Mouse (Mus musculus) T-cell, adult 2 months (primary cell): ENCODE measurements around the gene Cltrn.

ENCODE experiments used
- DNase-seq: peaks from one replicate; pipeline ENCODE4 v3.0.0; 2022; ENCODE audit warnings: low spot score

The Cltrn gene

DNA sequence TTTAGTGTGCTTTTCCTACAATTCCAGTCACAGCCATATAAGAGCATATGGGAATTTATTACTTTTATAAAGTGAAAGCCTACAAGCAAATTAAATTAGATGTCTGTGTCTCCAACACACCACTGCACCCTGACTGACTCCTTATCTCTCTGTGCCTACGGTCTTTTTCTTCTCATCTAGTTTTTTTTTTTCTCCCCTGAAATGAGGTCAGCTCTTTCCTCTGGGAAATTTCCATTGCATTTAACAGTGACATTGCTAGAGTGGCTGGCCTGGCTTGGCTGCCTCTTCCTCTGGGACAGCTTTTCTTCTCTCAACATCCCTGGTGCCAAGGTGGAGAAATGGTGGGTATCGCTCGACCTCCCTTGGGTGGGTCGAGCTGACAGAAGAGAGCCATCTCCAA lies at the start of gene Cltrn:
Cltrn (plus strand) TSS at position 249 of the 400 bp plus-strand sequence.
- DNase-seq: no peak

DNA sequence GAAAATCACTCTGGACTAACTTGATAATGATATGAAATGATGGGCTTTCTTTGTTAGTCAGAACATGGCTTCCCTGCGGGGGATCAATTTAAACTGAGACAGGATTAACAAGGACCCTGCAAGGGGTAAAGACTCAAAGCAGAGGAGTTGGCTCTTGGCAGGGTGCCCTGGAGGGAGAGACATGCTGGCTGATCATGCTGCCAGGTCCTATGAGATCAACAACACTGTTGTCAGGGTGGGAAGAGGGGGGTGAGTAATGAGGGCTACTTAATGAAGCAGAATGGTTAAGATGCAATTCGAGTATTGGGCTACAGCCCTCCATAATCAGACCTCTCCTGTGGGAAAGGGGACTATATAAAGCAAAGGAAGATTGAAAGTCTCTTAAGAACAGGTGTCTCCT lies 49.7 kb upstream of the Cltrn start:
- DNase-seq: no peak

DNA sequence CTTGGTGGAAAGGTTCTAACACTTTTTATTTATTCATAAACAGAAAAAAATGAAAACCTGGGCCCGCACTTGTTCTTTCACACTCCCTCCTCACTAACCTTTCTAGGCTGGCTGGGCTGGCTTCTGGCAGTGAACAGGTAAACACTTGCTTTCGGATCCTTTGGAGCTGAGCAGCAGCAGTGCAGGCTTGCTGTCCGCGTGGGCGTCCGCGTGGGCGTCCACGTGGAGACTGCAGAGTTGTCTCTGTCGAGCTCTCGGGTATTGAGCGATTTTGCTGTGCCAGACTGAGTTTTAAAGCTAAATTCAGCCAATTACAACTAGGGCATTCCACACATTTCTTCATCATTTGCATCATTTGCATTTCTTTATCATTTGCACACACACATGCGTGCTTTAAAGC lies 46.6 kb upstream of the Cltrn start:
- no peak for DNase-seq

DNA sequence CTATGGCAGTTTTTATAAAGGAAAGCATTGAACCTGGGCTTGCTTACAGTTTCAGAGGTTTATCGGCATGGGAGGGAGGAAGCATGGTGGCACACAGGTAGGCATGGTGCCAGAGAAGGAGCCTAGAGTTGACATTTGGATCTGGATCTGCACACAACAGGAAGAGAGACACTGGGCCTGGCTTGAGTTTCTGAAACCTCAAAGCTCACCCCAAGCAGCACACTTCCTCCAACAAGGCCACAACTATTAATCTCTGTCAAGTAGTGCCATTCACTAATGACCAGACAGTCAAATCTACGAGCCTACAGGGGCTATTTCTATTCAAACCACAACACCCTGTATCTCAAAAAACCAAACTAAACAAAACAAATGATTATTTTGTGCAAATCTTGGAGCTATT lies 41.9 kb upstream of the Cltrn start:
- no peak for DNase-seq

DNA sequence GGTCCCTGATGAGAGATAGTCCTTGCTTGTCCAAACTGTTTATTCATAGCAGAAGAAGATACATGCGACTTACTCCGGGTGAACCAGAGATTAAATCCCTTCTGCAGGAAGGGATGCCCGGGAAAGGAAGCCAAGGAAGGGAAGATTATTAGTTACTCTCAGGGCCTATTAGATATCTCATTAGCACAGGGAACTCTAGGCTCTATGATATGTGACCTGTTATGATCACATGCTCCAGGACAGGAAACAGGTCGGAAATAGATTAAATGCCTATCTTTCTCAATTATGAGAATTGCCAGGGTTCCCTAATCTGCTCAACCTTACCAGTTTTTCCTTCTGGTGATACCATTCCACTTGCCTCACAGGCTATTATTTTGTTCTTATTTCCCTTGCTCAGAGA lies 32.9 kb upstream of the Cltrn start:
- no peak for DNase-seq

DNA sequence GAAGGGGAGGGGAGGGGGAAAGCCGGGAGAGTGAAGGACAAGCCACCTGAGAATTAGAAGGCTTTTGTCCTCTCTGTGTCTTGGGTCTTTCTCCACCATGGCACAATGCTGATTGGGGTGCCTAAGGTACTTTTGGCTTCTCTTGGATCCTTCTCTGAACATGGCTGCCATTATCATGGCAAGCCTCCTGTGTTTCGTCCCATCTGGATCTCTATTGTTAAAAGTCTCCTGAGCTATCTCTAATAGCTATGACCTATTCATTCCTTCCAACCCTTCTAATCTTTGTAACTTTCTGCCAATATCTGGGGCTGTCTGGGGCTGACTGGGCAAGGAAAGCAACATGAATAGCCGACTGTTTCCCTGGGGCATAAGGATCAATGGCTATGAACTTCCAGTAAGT lies 30.1 kb upstream of the Cltrn start:
- no peak for DNase-seq

DNA sequence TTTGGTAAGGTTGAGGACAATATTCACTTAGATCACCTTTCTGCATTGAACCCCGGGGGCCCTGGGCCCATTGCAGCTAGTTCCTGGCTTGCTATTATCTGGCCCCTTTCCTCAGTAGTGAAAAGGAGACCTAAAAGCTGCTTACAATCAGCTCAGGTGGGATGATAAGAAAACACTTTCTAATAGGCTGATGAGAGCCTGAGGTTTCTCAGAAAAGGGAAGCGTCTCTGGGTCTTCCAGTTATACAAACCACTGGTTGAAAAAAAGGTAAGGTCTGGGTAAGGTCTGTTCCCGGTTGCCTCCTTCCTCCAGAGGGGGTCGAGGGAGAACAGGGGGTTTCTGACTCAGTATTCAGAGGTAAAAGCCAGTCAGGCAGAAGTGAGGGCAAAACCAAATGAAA lies 29.6 kb upstream of the Cltrn start:
- no peak for DNase-seq

DNA sequence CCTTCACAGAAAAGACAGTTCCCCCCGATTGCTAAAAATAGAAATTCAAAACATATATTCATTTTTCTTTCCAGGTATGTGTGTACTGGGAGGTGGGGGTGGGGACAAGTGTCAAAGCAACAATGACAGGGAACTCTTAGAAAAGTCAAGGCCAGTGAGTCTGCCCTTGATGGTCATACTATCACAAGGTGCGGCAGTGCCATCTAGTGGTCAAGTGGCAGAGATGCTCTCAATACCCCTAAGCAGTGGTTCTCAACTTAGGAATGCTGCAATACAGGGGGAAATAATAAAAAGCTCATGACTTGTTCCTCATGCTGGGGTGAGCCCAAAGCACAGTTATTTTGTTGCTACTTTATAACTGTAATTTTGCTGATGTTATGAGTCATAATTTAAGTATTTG lies 22.4 kb upstream of the Cltrn start:
- peak; percentile 48 for DNase-seq

DNA sequence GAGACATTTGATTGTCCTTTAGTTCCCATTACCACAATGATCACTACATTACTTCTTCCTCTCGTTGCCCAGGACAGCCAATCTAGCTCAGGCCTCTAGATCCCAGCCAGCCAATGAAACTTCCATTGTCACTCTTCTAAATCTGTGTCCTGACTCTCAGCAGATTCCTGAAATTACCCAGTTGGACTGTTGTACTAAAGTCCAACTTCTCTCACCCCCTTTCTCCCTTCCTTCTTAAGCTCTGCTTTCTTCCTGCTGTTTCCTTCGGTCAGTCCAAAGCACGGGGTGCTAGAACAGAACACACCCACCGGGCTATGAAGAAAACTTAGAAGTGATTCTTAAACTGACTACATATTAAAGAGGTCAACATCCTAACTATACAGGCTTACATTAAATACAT lies 19.7 kb upstream of the Cltrn start:
- no peak for DNase-seq

DNA sequence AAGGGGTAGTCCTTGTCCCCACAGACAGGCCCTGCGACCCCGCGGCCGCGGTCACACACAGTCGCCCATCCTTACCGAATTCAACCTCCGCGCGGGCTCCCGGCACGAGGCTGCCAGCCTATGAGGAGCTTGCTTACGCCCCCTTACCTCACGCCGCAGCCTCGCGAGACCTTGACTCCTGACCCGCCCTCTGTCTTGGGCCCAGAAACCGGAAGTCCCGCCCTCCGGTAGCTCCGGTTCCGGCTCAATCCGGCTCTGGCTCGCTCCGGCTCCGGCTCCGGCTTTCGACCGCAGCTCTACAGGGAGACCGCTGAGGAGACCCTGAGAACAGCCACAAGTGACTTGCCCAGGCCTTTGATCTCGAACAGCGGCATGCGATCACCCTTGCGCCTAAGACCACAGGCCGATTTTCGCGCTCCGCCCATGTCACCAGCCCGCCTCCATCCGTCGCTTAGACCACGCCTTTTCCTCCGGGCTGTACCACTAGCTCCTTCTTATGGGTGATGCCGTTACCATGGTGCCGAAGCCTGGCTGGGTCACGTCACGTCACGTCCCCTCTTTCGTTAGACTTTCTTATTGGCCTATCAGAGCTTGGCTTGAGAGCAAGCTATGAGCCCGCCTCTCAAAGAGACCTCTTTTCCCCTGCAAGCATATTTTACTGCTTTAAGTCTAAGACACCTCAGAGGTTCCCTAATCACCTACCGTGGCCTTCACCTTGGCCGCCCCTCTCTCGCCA lies 12.4 kb upstream of the Cltrn start, which contains the start of gene Siah1b:
Siah1b (minus strand) TSS at position 454 of the 736 bp plus-strand sequence.
- peak; percentile 91 for DNase-seq

DNA sequence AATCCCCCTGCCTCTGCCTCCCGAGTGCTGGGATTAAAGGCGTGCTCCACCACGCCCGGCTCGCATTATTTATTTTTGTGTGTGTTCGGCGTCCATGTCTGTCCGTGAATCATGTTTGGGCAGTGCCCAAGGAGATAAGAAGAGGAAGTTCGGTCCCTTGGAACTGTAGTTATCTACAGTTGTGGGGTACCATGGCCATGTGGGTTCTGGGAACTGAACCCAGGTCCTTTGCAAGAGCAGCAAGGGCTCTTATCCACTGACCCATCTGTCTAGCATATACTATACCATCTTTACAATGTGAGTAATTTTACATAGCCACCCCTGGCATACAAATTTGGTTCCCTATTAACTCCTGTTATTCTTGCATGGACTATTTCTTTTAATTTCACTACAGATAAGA lies 6.6 kb upstream of the Cltrn start:
- DNase-seq: no peak

DNA sequence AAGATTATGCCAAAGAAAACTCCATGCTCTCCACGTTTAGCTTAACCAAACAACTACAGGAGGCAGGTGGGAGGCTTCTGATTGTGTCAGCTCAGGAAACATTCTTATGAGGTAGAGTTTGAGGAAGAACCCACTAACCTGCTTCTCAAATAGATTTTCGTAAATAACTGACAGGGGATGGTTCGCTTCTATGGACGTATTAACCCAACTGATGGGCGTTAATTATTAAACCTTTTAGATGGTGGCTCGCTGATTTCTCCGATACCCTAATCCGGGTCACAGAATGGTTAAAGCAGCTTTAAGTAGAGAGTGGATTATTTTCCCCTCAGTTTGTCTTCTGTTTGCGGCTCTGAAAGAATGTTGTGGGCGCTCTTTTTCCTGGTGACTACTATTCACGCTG lies 1.3 kb downstream of the Cltrn start:
- no peak for DNase-seq

DNA sequence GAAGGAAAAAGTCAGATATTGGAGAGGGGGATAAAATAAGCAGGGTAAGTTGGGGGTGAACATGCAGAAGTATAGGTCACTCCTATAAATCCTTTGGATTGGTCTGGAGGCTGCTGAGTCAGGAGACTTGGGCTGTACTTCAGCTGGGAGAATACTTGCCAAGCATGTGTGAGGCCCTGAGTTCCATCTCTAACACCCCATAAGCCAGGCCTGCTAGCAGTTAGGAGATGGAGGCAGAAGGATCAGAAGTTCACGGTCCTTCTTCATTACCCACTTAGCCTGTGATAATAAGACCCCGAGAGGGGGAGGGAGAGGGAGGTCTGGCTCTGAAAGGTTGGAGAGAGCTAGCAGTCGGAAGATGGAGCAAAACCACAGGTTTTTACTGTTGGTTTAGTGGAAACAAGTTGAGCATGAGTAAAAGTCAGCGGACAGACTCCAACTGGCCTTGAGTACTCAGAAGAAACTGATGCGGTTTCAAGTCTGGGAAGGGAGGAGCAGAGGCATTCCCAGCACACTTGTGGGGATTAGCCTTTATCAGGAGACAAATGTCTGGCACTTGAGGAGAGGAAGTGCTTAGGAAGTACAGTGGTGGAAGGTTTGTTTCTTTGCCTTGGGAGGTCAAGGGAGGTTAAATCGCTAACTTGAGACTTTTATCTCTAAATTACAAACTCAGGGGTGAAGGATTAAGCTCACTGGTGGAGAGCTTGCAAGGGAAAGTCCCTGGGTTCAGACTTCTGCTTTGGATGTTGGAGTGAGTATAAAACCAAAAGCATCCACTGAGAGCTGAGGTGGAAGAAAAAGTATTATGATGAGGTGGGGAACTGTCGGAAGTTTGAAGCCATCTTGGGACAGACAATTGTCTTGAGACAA lies 3.9 kb downstream of the Cltrn start:
- no peak for DNase-seq

DNA sequence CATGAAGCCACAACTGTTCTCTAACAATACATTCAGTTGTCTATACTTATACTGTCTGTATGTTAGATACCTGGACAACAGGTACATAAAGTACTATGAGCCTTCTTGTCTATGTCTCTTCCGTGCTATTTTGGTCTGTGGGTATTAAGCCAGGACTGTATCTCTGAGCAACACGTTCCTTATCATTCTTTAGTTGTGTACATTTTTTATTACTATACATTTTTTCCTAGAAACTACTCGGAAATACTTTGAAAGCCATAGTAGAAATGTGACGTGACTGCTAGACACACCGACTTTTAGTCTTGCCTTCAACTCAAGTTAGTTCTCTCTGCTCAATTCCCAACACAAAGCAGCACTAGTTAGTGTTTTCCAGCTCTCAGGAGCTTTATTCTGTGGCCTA lies 4.8 kb downstream of the Cltrn start:
- no peak for DNase-seq

DNA sequence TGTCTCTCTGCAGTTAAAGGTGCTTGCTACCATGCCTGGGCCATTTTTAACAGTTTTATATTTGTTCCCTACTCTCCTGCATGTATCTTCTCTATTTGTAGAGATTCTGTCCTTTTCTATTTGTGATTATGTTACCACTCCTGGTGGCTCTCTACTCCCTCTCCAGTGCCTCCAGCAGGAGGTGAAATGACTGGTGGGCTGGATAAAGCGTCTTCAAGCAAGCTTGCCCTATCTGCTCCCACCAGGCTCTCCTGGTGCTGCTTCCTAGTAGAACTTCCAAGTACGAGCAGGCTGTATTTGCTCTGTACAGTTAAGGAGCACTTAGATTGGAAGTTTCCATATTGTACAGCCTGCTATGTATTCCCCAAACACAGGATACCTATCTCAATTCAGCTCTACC lies 7.2 kb downstream of the Cltrn start:
- DNase-seq: no peak

DNA sequence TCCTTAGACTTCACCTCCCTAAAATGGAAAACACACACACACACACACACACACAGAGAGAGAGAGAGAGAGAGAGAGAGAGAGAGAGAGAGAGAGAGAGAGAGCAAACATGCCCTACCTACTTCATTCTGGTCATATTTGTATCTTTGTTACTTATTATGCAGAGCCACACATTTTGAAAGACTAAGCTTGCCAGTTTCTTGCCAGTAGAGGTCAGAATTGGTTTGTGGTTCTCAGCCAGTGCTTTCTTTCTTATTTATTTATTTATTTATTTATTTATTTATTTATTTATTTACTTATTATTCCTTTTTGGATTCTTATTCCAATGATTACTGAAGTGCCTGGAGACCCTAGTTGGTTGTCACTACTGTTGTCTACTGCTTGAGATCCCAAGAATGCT lies 12.9 kb downstream of the Cltrn start:
- no peak for DNase-seq

DNA sequence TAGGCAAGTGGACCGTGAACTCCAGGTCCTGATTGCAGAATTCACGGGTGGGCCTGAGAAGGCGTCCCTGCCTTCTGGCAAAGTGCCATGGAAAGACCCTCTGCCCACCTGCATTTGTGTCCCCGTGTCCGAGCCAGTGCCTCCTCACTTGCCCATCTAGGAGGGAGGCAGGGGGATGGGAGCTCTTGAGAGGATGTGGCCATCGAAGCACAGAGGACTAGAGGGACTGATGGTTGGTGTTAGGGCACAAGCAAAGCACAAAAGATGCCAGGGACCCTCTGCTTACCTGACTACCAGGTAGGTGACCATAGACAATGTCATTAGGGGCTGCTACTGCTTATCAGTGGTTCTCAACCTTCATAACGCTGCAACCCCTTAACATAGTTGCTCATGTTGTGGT lies 13.6 kb downstream of the Cltrn start:
- DNase-seq: no peak

DNA sequence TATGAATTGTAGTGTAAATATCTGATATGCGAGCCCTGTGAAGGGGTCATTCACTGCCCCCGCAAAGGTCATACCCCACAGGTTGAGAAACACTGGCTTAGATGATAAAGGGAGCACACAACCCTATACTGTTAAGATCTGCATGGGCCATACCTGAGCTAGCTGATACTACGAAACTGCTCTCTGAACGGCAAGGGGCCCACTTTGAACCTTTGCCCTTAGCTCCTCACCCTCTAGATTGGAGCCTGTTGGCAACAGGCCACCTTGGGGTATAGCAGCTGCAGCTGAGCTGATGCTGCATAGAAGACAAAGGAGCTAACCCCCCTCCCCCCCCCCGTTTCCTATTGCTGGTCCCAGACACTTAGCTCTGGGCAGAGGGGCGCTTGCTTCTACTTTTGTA lies 14.0 kb downstream of the Cltrn start:
- no peak for DNase-seq

DNA sequence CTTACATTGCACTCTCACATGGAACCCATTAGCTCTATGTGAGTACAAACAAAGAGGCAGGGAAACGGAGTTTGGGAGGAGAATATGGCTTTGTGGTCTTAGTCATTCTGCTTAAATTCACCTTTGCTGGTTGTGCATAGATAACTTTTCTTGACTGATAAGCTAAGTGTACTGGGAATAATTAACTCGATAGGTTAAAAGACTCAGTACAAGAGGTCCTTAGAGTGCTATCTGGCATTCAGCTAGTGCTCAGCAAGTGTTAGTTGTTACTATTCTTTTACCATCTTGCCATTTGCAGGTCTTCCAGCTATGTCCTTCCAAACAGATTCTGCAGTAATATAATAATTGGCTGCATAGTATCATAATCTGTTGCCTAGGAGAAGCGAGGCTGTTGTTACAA lies 22.5 kb downstream of the Cltrn start:
- DNase-seq: no peak

DNA sequence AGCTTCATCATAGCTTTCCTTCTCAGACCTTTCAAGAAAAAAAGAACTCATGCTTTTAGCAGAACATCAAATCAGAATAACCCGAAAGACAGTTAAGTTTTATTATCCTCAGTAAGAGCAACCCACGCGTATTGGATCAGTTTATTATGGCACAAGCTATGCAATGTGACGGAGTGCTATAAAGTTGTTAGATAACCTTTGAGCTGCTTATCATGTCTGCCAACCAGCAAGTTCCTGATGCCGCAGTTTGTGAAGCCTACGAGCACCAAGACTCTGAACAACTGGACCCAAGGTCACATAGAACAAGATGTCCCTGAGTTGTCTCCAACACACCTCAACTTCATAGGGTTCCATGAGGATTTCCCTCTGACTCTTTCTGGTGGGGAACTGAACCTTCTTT lies 25.1 kb downstream of the Cltrn start:
- DNase-seq: no peak

DNA sequence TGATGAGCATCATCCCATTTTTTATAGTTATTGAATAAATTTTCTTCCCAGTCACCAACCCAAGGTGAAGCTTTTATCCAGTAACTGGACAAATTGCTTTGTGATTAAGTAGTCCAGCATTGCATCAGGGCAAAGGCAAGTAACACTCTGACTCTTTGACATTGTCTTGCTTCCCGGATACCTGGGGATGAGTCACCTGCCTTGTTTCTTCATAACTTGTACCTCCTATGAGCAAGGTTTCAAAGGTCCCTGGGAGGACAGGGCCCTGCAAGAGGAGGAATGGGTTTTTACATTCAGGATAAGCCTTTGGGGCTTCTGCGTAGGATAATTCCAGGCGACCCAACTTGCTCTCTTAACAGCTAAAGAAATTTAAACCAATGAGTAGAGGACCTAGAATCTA lies 35.3 kb downstream of the Cltrn start:
- DNase-seq: no peak

DNA sequence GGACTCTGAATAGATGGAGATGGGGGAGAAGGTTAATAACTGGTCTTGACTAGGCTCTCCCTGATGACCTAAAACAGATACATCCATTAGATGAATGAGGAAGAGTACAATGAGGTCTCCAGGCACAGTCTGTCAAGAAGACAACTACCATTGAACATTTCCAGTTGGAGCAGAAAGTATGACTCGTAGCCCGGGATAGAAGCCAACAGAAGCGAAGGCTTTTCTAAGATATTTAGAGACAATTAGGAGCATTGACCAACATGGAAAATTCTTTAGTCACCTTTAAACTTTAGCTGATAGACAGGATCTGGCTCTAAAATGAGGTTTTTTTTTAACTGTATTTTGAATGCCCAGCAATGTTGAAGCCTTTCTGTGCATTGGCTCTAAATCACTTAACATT lies 44.9 kb downstream of the Cltrn start:
- DNase-seq: no peak

DNA sequence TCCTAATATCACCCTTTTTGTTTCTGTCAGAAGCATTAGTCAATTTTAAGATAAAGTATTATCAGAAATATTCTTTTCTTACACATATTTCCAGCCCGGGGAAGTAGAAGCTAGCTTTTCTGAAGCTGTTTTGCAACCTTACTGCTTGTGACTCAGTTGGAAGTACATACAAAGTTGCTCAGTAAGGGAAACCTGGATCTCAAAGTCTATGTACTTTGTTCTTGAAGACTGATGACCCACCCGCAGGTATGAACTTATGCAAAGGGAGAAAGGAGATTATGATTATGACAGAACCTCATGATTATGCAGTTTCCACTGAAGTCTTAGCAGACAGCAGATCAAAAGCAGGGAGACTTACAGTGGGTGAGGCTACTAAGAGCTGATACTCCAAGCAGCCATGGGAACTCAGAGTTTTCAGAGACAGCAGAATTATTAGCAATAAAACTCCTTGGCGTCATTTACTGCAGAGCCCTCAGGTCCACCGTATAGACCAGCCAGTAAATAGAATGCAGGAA lies 46.7 kb downstream of the Cltrn start:
- DNase-seq: no peak
